Mouse (Mus musculus) heart, embryonic 14.5 days (tissue): Measurements from ENCODE around the gene Nol4l. TPM values are rescaled to one million over a fixed set of nuclear protein-coding genes. Genes with fewer than 3 reads are reported as not detected.

ENCODE experiments used
- ATAC-seq: fragments of 200-750 bp; cut with Nextera tagmentation; 2 replicates; pipeline ENCODE4 v1.8.0; 2017; ENCODE audit warnings: low read depth, moderate TSS enrichment; ENCODE audit not compliant: insufficient number of reproducible peaks, insufficient read depth, low FRiP score
- H3K27ac ChIP-seq, 2 experiments: fragments of 200-500 bp in 1 of 2; fragments of 300-500 bp in 1 of 2; sonication (generic) in 1 of 2; replicated peaks in 1 of 2; 2 replicates each; pipeline ENCODE4 v1.5.1; 2012 to 2014; ENCODE audit warnings: low read depth in 2 of 2, low read length in 2 of 2, control low read depth in 1 of 2, mild to moderate bottlenecking in 1 of 2, mixed read lengths in 1 of 2; ENCODE audit not compliant: control insufficient read depth in 1 of 2, insufficient read depth in 1 of 2
- H3K27me3 ChIP-seq: fragments of 300-500 bp; sonication (generic); 2 replicates; pipeline ENCODE4 v1.6.1; 2014; ENCODE audit warnings: mild to moderate bottlenecking, low read length, control low read depth; ENCODE audit not compliant: control insufficient read depth, insufficient read depth
- H3K36me3 ChIP-seq: fragments of 300-500 bp; sonication (generic); 2 replicates; pipeline ENCODE4 v1.6.1; 2014; ENCODE audit warnings: mild to moderate bottlenecking, control low read depth, low read length, mixed read lengths; ENCODE audit not compliant: control insufficient read depth, insufficient read depth
- H3K4me1 ChIP-seq, 2 experiments: fragments of 200-500 bp in 1 of 2; fragments of 300-500 bp in 1 of 2; sonication (generic) in 1 of 2; 2 replicates each; pipeline ENCODE4 v1.6.1; 2012 to 2014; ENCODE audit warnings: low read length in 2 of 2, control low read depth in 1 of 2, mixed read lengths in 1 of 2; ENCODE audit not compliant: control insufficient read depth in 2 of 2, insufficient read depth in 2 of 2
- H3K4me2 ChIP-seq: fragments of 300-500 bp; sonication (generic); 2 replicates; pipeline ENCODE4 v1.6.1; 2014; ENCODE audit warnings: mild to moderate bottlenecking, low read length
- H3K4me3 ChIP-seq, 2 experiments: fragments of 200-500 bp in 1 of 2; fragments of 300-500 bp in 1 of 2; sonication (generic) in 1 of 2; 2 replicates each; pipeline ENCODE4 v1.5.1; 2012 to 2014; ENCODE audit warnings: low read length in 2 of 2, mild to moderate bottlenecking in 2 of 2, control low read depth in 1 of 2, low read depth in 1 of 2, moderate library complexity in 1 of 2; ENCODE audit not compliant: control insufficient read depth in 1 of 2, insufficient read depth in 1 of 2
- H3K9ac ChIP-seq: fragments of 300-500 bp; sonication (generic); 2 replicates; pipeline ENCODE4 v1.6.1; 2014; ENCODE audit warnings: mild to moderate bottlenecking, low read length
- H3K9me3 ChIP-seq: fragments of 300-500 bp; sonication (generic); 2 replicates; pipeline ENCODE4 v1.6.1; 2016; ENCODE audit warnings: low read length, control low read depth; ENCODE audit not compliant: control insufficient read depth
- WGBS: fragments of 180-500 bp; shearing (Covaris S2); extraction: QIAGEN DNeasy Blood & Tissue Kit; methylation state at CpG from one replicate; pipeline ENCODE4 v1.1.7; 2014; 5-methylcytosine and 5-hydroxymethylcytosine counted together
- polyA plus RNA-seq: library from polyadenylated mRNA; unstranded; fragments of >200 nt; fragmentation: Nextera tagmentation; extraction: Ambion mirVana; gene quantifications from 2 replicates; pipeline ENCODE4 v1.2.1, GENCODE M21; 2014

Gene Nol4l
- polyA plus RNA-seq, 1 experiment from 2014 or later, result 12.6 TPM

GRCm38 (mm10) chr2:153447719-153448118, 82.1 kb downstream of the Nol4l start:
- WGBS, result 85% methylated on average over 3 of the region's 3 CpGs
- Histone ChIP-seq H3K27ac (no peak overlapping the region), H3K36me3 (no peaks in the 10 kb centered on the region), H3K9me3 (no peaks in the 10 kb centered on the region), H3K9ac (no peak overlapping the region), H3K4me2 (no peak overlapping the region), H3K4me3 (no peak overlapping the region), H3K4me1 (peaks cover 1 to 22% of the 10 kb centered on the region in 2 experiments; a peak in 2 of 4 replicates), H3K27me3 (no peaks in the 10 kb centered on the region)
- ATAC-seq, result no peak

GRCm38 (mm10) chr2:153446476-153446875, 83.3 kb downstream of the Nol4l start:
- H3K27ac ChIP-seq, result peak overlapping the region in 1 of 2 experiments; percentile 21; a peak in 1 of 4 replicates
- peak overlapping the region; percentile 94 for H3K9ac ChIP-seq
- peaks cover 13 to 35% of the 10 kb centered on the region in 2 experiments for H3K4me1 ChIP-seq
- H3K27me3 ChIP-seq, result no peaks in the 10 kb centered on the region
- WGBS, result 21% methylated on average over 4 of the region's 4 CpGs
- no peak overlapping the region for H3K4me3 ChIP-seq
- no peaks in the 10 kb centered on the region for H3K36me3 ChIP-seq
- no peaks in the 10 kb centered on the region for H3K9me3 ChIP-seq
- no peak for ATAC-seq
- peak overlapping the region; percentile 100 for H3K4me2 ChIP-seq

GRCm38 (mm10) chr2:153446017-153446408, 83.8 kb downstream of the Nol4l start:
- Histone ChIP-seq H3K9me3 (no peaks in the 10 kb centered on the region), H3K27me3 (no peaks in the 10 kb centered on the region), H3K4me3 (peak overlapping the region; percentile 58 to 95), H3K4me2 (peak overlapping the region; percentile 100), H3K27ac (peak overlapping the region in 1 of 2 experiments; percentile 94; a peak in 2 of 4 replicates), H3K36me3 (no peaks in the 10 kb centered on the region), H3K9ac (peak overlapping the region; percentile 94), H3K4me1 (peaks cover 17 to 40% of the 10 kb centered on the region in 2 experiments)
- no peak for ATAC-seq
- WGBS, result 0% methylated on average over 8 of the region's 8 CpGs

- WGBS, result under 1% methylated on average over 59 of the region's 59 CpGs
Measured at GRCm38 (mm10) chr2:153445137-153446016, 84.4 kb downstream of the Nol4l start.

GRCm38 (mm10) chr2:153444254-153445136, 85.3 kb downstream of the Nol4l start:
- Histone ChIP-seq H3K27ac (peak overlapping the region; percentile 82 to 94), H3K9ac (peak overlapping the region; percentile 94), H3K27me3 (no peaks in the 10 kb centered on the region), H3K4me3 (peak overlapping the region; percentile 93 to 95), H3K4me2 (peak overlapping the region; percentile 100), H3K9me3 (no peaks in the 10 kb centered on the region), H3K4me1 (peaks cover 26 to 51% of the 10 kb centered on the region in 2 experiments), H3K36me3 (no peaks in the 10 kb centered on the region)
- peak; percentile 73 for ATAC-seq
- WGBS, result under 1% methylated on average over 38 of the region's 64 CpGs

More at GRCm38 (mm10) chr2:153445137-153446016, 84.4 kb downstream of the Nol4l start:
- Histone ChIP-seq H3K27ac (peak overlapping the region; percentile 82 to 94), H3K9me3 (no peaks in the 10 kb centered on the region), H3K4me3 (peak overlapping the region; percentile 58 to 95), H3K4me1 (peaks cover 23 to 46% of the 10 kb centered on the region in 2 experiments), H3K27me3 (no peaks in the 10 kb centered on the region), H3K4me2 (peak overlapping the region; percentile 100), H3K9ac (peak overlapping the region; percentile 94), H3K36me3 (no peaks in the 10 kb centered on the region)
- ATAC-seq, result peak; percentile 18

- H3K4me3 ChIP-seq, result peak overlapping the region; percentile 93 to 95
- under 1% methylated on average over 56 of the region's 59 CpGs for WGBS
- H3K36me3 ChIP-seq, result no peaks in the 10 kb centered on the region
- peaks cover 29 to 56% of the 10 kb centered on the region in 2 experiments for H3K4me1 ChIP-seq
- H3K27me3 ChIP-seq, result no peaks in the 10 kb centered on the region
- peak overlapping the region; percentile 78 to 94 for H3K27ac ChIP-seq
- ATAC-seq, result peak; percentile 37
- no peaks in the 10 kb centered on the region for H3K9me3 ChIP-seq
- peak overlapping the region; percentile 94 for H3K9ac ChIP-seq
- peak overlapping the region; percentile 100 for H3K4me2 ChIP-seq
Measured at GRCm38 (mm10) chr2:153443434-153444240, 86.1 kb downstream of the Nol4l start.
